Mouse (Mus musculus) ES-E14 (cell line): Measurements from ENCODE around the gene Ppp1r9a. TPM values are rescaled to one million over a fixed set of nuclear protein-coding genes. Genes with fewer than 3 reads are reported as not detected.
A peak's percentile ranks its signal among the peaks of the same experiment; 100 is the strongest.
"Not testable (repeated sequence)": the region's sequence is repeated elsewhere in the genome, so short reads cannot be mapped to it uniquely, and the experiment has no call there.

ENCODE experiments used
- DNase-seq: peaks from one replicate; pipeline ENCODE4 v3.0.0-alpha.2; 2013; ENCODE audit warnings: low read depth, low spot score
- H3K27ac ChIP-seq: 2 replicates; pipeline ENCODE4 v1.5.1; 2012; ENCODE audit warnings: low read depth, mild to moderate bottlenecking, low read length, moderate library complexity, mixed read lengths; ENCODE audit not compliant: poor library complexity, insufficient read depth, severe bottlenecking
- H3K36me3 ChIP-seq: 2 replicates; pipeline ENCODE4 v1.6.1; 2012; ENCODE audit warnings: mild to moderate bottlenecking, low read length, moderate library complexity, mixed read lengths; ENCODE audit not compliant: control insufficient read depth, poor library complexity, insufficient read depth, severe bottlenecking
- H3K4me1 ChIP-seq, 2 experiments: fragments of 150-350 bp in 1 of 2; sonication (generic) in 1 of 2; 2 replicates each; pipeline ENCODE4 v1.6.1; 2012; ENCODE audit warnings: low read length in 2 of 2, mild to moderate bottlenecking in 1 of 2, mixed read lengths in 1 of 2; ENCODE audit not compliant: control insufficient read depth in 2 of 2, insufficient read depth in 2 of 2, poor library complexity in 1 of 2
- H3K4me3 ChIP-seq, 2 experiments: fragments of 150-350 bp in 1 of 2; sonication (generic) in 1 of 2; 2 replicates each; pipeline ENCODE4 v1.5.1; 2012; ENCODE audit warnings: low read length in 2 of 2, low read depth in 1 of 2, mild to moderate bottlenecking in 1 of 2, mixed read lengths in 1 of 2; ENCODE audit not compliant: insufficient read depth in 1 of 2, poor library complexity in 1 of 2, severe bottlenecking in 1 of 2
- H3K9ac ChIP-seq: 2 replicates; pipeline ENCODE4 v1.6.1; 2012; ENCODE audit warnings: low read depth, mild to moderate bottlenecking, low read length, mixed read lengths; ENCODE audit not compliant: poor library complexity, insufficient read depth, severe bottlenecking
- H3K9me3 ChIP-seq: fragments of 150-350 bp; sonication (generic); 2 replicates; pipeline ENCODE4 v1.6.1; 2012; ENCODE audit warnings: low read depth, mild to moderate bottlenecking, low read length; ENCODE audit not compliant: control insufficient read depth, insufficient read depth
- CHD2 ChIP-seq: IDR thresholded peaks from 2 replicates; pipeline ENCODE4 v1.6.1; 2014; ENCODE audit warnings: mild to moderate bottlenecking, low read depth, low read length, inconsistent platforms
- HCFC1 ChIP-seq: IDR thresholded peaks from 2 replicates; pipeline ENCODE4 v1.6.1; 2012; ENCODE audit warnings: low read length, inconsistent platforms, borderline replicate concordance; ENCODE audit not compliant: insufficient read depth
- MAFK ChIP-seq: IDR thresholded peaks from 2 replicates; pipeline ENCODE4 v1.6.1; 2014; ENCODE audit warnings: mild to moderate bottlenecking, low read depth, low read length, inconsistent platforms; ENCODE audit not compliant: insufficient read depth
- ZC3H11A ChIP-seq: IDR thresholded peaks from 2 replicates; pipeline ENCODE4 v1.6.1; 2012; ENCODE audit warnings: low read depth, mild to moderate bottlenecking, inconsistent platforms, low read length, borderline replicate concordance
- ZNF384 ChIP-seq: IDR thresholded peaks from 2 replicates; pipeline ENCODE4 v1.6.1; 2012; ENCODE audit warnings: low read depth, low read length, inconsistent platforms
- in situ Hi-C, 2 experiments: fragments of 600-800 bp; cut with MboI; formaldehyde crosslinking; loops; one replicate each; pipeline ENCODE4 v1.15.1; 2025; ENCODE audit warnings: low sequenced_read_pairs in 2 of 2, inconsistent platforms in 1 of 2; ENCODE audit not compliant: unreplicated experiment in 2 of 2
- total RNA-seq: library from RNA; depleted of rRNA; stranded (reverse); fragments of 300-350 nt; gene quantifications from 2 replicates; pipeline ENCODE4 v1.2.3, GENCODE M21; 2012

Ppp1r9a gene
- total RNA-seq, 1 experiment, result 22.2 TPM

- Histone ChIP-seq H3K27ac (peak overlapping the region; percentile 25; the same call in 1 of the 2 replicates), H3K4me3 (no peak overlapping the region), H3K9ac (no peak overlapping the region), H3K36me3 (peaks cover 6% of the 10 kb centered on the region; the same call in 1 of the 2 replicates), H3K9me3 (no peaks in the 10 kb centered on the region), H3K4me1 (peaks cover 3 to 12% of the 10 kb centered on the region in 2 experiments; a peak in 3 of 4 replicates)
- no peak for DNase-seq
- in situ Hi-C loops, result no loop called here
- no peak for TF ChIP-seq MAFK
- no peak for TF ChIP-seq ZNF384
- no peak for TF ChIP-seq CHD2
- no peak for TF ChIP-seq ZC3H11A
- TF ChIP-seq HCFC1, result no peak
Observed at GRCm38 (mm10) chr6:4910042-4910634, 7.4 kb downstream of the Ppp1r9a start.

- in situ Hi-C loops, result no loop called here
- DNase-seq, result no peak
Observed at GRCm38 (mm10) chr6:4918470-4918869, 15.8 kb downstream of the Ppp1r9a start.

GRCm38 (mm10) chr6:4923791-4924190, 21.1 kb downstream of the Ppp1r9a start:
- H3K4me1 ChIP-seq, H3K9ac ChIP-seq, H3K4me3 ChIP-seq, H3K27ac ChIP-seq, in situ Hi-C loops: not testable (repeated sequence)
- H3K9me3 ChIP-seq, result peaks cover 20% of the 10 kb centered on the region
- peak; percentile 56 for DNase-seq
- H3K36me3 ChIP-seq, result peaks cover 28% of the 10 kb centered on the region

More at GRCm38 (mm10) chr6:4918470-4918869, 15.8 kb downstream of the Ppp1r9a start:
- peaks cover 13% of the 10 kb centered on the region for H3K9me3 ChIP-seq
- peaks cover 0 to 5% of the 10 kb centered on the region in 2 experiments; a peak in 3 of 4 replicates for H3K4me1 ChIP-seq
- no peak overlapping the region for H3K9ac ChIP-seq
- no peak overlapping the region for H3K4me3 ChIP-seq
- no peak for TF ChIP-seq MAFK
- no peak for TF ChIP-seq ZNF384
- TF ChIP-seq CHD2, result no peak
- TF ChIP-seq HCFC1, result no peak
- TF ChIP-seq ZC3H11A, result no peak
- peaks cover 13% of the 10 kb centered on the region; the same call in 1 of the 2 replicates for H3K36me3 ChIP-seq
- no peak overlapping the region for H3K27ac ChIP-seq

- no peak overlapping the region for H3K9ac ChIP-seq
Observed at GRCm38 (mm10) chr6:4925966-4926687, 23.4 kb downstream of the Ppp1r9a start.

More at GRCm38 (mm10) chr6:4925966-4926687, 23.4 kb downstream of the Ppp1r9a start:
- H3K27ac ChIP-seq, result no peak overlapping the region
- TF ChIP-seq HCFC1 (no peak), MAFK (no peak), CHD2 (no peak), ZNF384 (no peak), ZC3H11A (no peak)
- H3K36me3 ChIP-seq, result peaks cover 27% of the 10 kb centered on the region
- no peak for DNase-seq
- peaks cover 22% of the 10 kb centered on the region for H3K9me3 ChIP-seq
- H3K4me3 ChIP-seq, result no peak overlapping the region
- H3K4me1 ChIP-seq, result no peaks in the 10 kb centered on the region
- in situ Hi-C loops, result no loop called here
